Mouse (Mus musculus): ENCODE data around the gene Serpina3m.

- TF ChIP-seq CTCF (conservative IDR thresholded peaks at IDR 0.05; ENCODE audit: insufficient read depth, insufficient read length, low read depth, low read length) (no peak), POLR2A (IDR thresholded peaks at IDR 0.05; ENCODE audit: low read depth, low read length) (no peak)
Measured at GRCm38 (mm10) chr12:104415625-104416315, 77.5 kb downstream of the Serpina3m start.
